Mouse (Mus musculus) heart, embryonic 12.5 days (tissue): ENCODE measurements around the gene Tmem240. TPM values are rescaled to one million over a fixed set of nuclear protein-coding genes. Genes with fewer than 3 reads are reported as not detected.
"Not testable (repeated sequence)": the region's sequence is repeated elsewhere in the genome, so short reads cannot be mapped to it uniquely, and the experiment has no call there.

Experiments used
- ATAC-seq: fragments of 200-750 bp; cut with Nextera tagmentation; 2 replicates; pipeline ENCODE4 v1.8.0; 2017; ENCODE audit warnings: moderate TSS enrichment, moderate library complexity; ENCODE audit not compliant: insufficient number of reproducible peaks, low FRiP score
- H3K27ac ChIP-seq: fragments of 300-500 bp; sonication (generic); 2 replicates; pipeline ENCODE4 v1.5.1; 2016; ENCODE audit warnings: mild to moderate bottlenecking, moderate library complexity; ENCODE audit not compliant: poor library complexity, severe bottlenecking
- H3K27me3 ChIP-seq: fragments of 300-500 bp; sonication (generic); replicated peaks from 2 replicates; pipeline ENCODE4 v1.6.1; 2016; ENCODE audit warnings: mild to moderate bottlenecking, moderate library complexity
- H3K36me3 ChIP-seq: fragments of 300-500 bp; sonication (generic); 2 replicates; pipeline ENCODE4 v1.6.1; 2016; ENCODE audit warnings: mild to moderate bottlenecking, moderate library complexity
- H3K4me1 ChIP-seq: fragments of 300-500 bp; sonication (generic); replicated peaks from 2 replicates; pipeline ENCODE4 v1.6.1; 2016; ENCODE audit warnings: mild to moderate bottlenecking
- H3K4me2 ChIP-seq: fragments of 300-500 bp; sonication (generic); 2 replicates; pipeline ENCODE4 v1.6.1; 2016; ENCODE audit warnings: mild to moderate bottlenecking, moderate library complexity
- H3K4me3 ChIP-seq: fragments of 300-500 bp; sonication (generic); 2 replicates; pipeline ENCODE4 v1.5.1; 2016; ENCODE audit warnings: mild to moderate bottlenecking
- H3K9ac ChIP-seq: fragments of 300-500 bp; sonication (generic); 2 replicates; pipeline ENCODE4 v1.6.1; 2016; ENCODE audit warnings: mild to moderate bottlenecking, moderate library complexity
- H3K9me3 ChIP-seq: fragments of 300-500 bp; sonication (generic); replicated peaks from 2 replicates; pipeline ENCODE4 v1.6.1; 2016; ENCODE audit warnings: mild to moderate bottlenecking, moderate library complexity
- WGBS: fragments of 180-500 bp; shearing (Covaris S2); methylation state at CpG from one replicate; pipeline ENCODE4 v1.1.7; 2016; 5-methylcytosine and 5-hydroxymethylcytosine counted together
- microRNA-seq: library from miRNA; unstranded; fragments of <30 nt; microRNA quantifications from one replicate; pipeline ENCODE4, GENCODE M21; 2017
- polyA plus RNA-seq: library from polyadenylated mRNA; unstranded; fragments of >200 nt; fragmentation: Nextera tagmentation; extraction: Ambion mirVana; gene quantifications from 2 replicates; pipeline ENCODE4 v1.2.1, GENCODE M21; 2016

The Tmem240 gene
- polyA plus RNA-seq, 1 experiment from 2014 or later: 0.63 TPM

- ATAC-seq: no peak
- 72% methylated on average over 10 of the region's 10 CpGs for WGBS
- Histone ChIP-seq H3K36me3 (no peaks in the 10 kb centered on the region), H3K9ac (peak overlapping the region; percentile 60), H3K4me2 (peak overlapping the region; percentile 69), H3K4me3 (peak overlapping the region; percentile 57), H3K27me3 (no peaks in the 10 kb centered on the region), H3K27ac (peak overlapping the region; percentile 75), H3K9me3 (no peaks in the 10 kb centered on the region), H3K4me1 (peaks cover 26% of the 10 kb centered on the region)
These were observed 50.6 kb downstream of the Tmem240 start for GRCm38 (mm10) chr4:155785246-155785645.

GRCm38 (mm10) chr4:155785819-155786218 is 51.2 kb downstream of the Tmem240 start, which contains the start of gene Tmem88b:
Gene Tmem88b, minus strand, starts transcription at chr4:155785874.
- Histone ChIP-seq H3K27ac (peak within 1 kb of the TSS; percentile 75), H3K36me3 (no peaks in the 10 kb centered on the region), H3K9me3 (no peaks in the 10 kb centered on the region), H3K4me1 (peaks cover 23% of the 10 kb centered on the region), H3K9ac (peak within 1 kb of the TSS; percentile 60), H3K4me2 (peak within 1 kb of the TSS; percentile 69), H3K27me3 (0 out of 2 replicates have a peak, but pooled peaks cover 3% of the 10 kb centered on the region), H3K4me3 (peak within 1 kb of the TSS; percentile 57)
- no peak for ATAC-seq
- 37% methylated on average over 5 of the region's 5 CpGs for WGBS

GRCm38 (mm10) chr4:155788300-155788699 is 53.7 kb downstream of the Tmem240 start:
- H3K36me3 ChIP-seq: no peaks in the 10 kb centered on the region
- 66% methylated on average over 3 of the region's 3 CpGs for WGBS
- ATAC-seq: no peak

GRCm38 (mm10) chr4:155788833-155789232 is 54.2 kb downstream of the Tmem240 start:
- H3K27ac ChIP-seq, H3K4me2 ChIP-seq, H3K9me3 ChIP-seq, H3K4me3 ChIP-seq, H3K36me3 ChIP-seq, H3K9ac ChIP-seq, ATAC-seq: not testable (repeated sequence)
- peaks cover 16% of the 10 kb centered on the region for H3K27me3 ChIP-seq
- H3K4me1 ChIP-seq: peaks cover 21% of the 10 kb centered on the region
- 75% methylated on average over 4 of the region's 4 CpGs for WGBS

More at GRCm38 (mm10) chr4:155788300-155788699, 53.7 kb downstream of the Tmem240 start:
- H3K4me2 ChIP-seq: no peak overlapping the region
- peaks cover 16% of the 10 kb centered on the region for H3K27me3 ChIP-seq
- H3K4me3 ChIP-seq: no peak overlapping the region
- no peak overlapping the region for H3K9ac ChIP-seq
- H3K27ac ChIP-seq: no peak overlapping the region
- H3K9me3 ChIP-seq: no peaks in the 10 kb centered on the region
- H3K4me1 ChIP-seq: peaks cover 21% of the 10 kb centered on the region

GRCm38 (mm10) chr4:155790021-155790489 is 55.5 kb downstream of the Tmem240 start, which contains the start of gene Ankrd65:
Gene Ankrd65, plus strand, starts transcription at chr4:155790439.
- Histone ChIP-seq H3K27ac (no peak within 1 kb of the TSS), H3K4me2 (no peak within 1 kb of the TSS), H3K4me1 (peaks cover 14% of the 10 kb centered on the region), H3K9ac (no peak within 1 kb of the TSS), H3K36me3 (no peaks in the 10 kb centered on the region), H3K9me3 (no peaks in the 10 kb centered on the region), H3K4me3 (no peak within 1 kb of the TSS), H3K27me3 (peaks cover 16% of the 10 kb centered on the region)
- 87% methylated on average over 3 of the region's 3 CpGs for WGBS
- ATAC-seq: no peak

Small RNAs within 50 kb of the gene (microRNA-seq; reads per million reads assigned to microRNA genes)
- not detected for gene Gm27743

Other genes with a start within 250 kb of the Tmem240 start
- gene Gnb1, start 243.4 kb upstream of the Tmem240 start, polyA plus RNA-seq: 394 and 400 TPM in 2 replicates
- 52.0 and 52.5 TPM in 2 replicates for gene Nadk, start 172.4 kb upstream of the Tmem240 start, polyA plus RNA-seq
- gene Slc35e2, start 133.4 kb upstream of the Tmem240 start, polyA plus RNA-seq: 8.9 and 9.1 TPM in 2 replicates
- 51.8 and 52.3 TPM in 2 replicates for gene Cdk11b, start 109.9 kb upstream of the Tmem240 start, polyA plus RNA-seq
- not detected in 2 replicates for gene Gm10563, start 89.4 kb upstream of the Tmem240 start, polyA plus RNA-seq
- gene Mmp23, start 81.4 kb upstream of the Tmem240 start, polyA plus RNA-seq: 72.0 and 75.7 TPM in 2 replicates
- 21.7 and 22.4 TPM in 2 replicates for gene Mib2, start 65.6 kb upstream of the Tmem240 start, polyA plus RNA-seq
- gene Fndc10, start 40.5 kb upstream of the Tmem240 start, polyA plus RNA-seq: 5.2 and 5.5 TPM in 2 replicates
- gene Ssu72, start 30.0 kb upstream of the Tmem240 start, polyA plus RNA-seq: 111 and 116 TPM in 2 replicates
- gene Atad3a, start 26.3 kb downstream of the Tmem240 start, polyA plus RNA-seq: 102 and 104 TPM in 2 replicates
- 1.7 TPM in 2 replicates for gene Vwa1, start 39.9 kb downstream of the Tmem240 start, polyA plus RNA-seq
- gene Tmem88b, start 51.1 kb downstream of the Tmem240 start, polyA plus RNA-seq: 7.0 and 7.2 TPM in 2 replicates
- gene Ankrd65, start 55.6 kb downstream of the Tmem240 start, polyA plus RNA-seq: not detected in 2 replicates
- 137 and 151 TPM in 2 replicates for gene Mrpl20, start 68.1 kb downstream of the Tmem240 start, polyA plus RNA-seq
- 137 TPM in 2 replicates for gene Ccnl2, start 77.7 kb downstream of the Tmem240 start, polyA plus RNA-seq
- 128 and 132 TPM in 2 replicates for gene Aurkaip1, start 96.5 kb downstream of the Tmem240 start, polyA plus RNA-seq
- gene Mxra8, start 104.9 kb downstream of the Tmem240 start, polyA plus RNA-seq: 50.2 and 62.4 TPM in 2 replicates
- 9.4 and 10.1 TPM in 2 replicates for gene Dvl1, start 112.6 kb downstream of the Tmem240 start, polyA plus RNA-seq
- 0.13 and 0.19 TPM in 2 replicates for gene Tas1r3, start 128.6 kb downstream of the Tmem240 start, polyA plus RNA-seq
- 9.2 and 10.1 TPM in 2 replicates for gene Cptp, start 134.6 kb downstream of the Tmem240 start, polyA plus RNA-seq
- 37.8 and 38.3 TPM in 2 replicates for gene Ints11, start 134.7 kb downstream of the Tmem240 start, polyA plus RNA-seq
- gene Pusl1, start 157.0 kb downstream of the Tmem240 start, polyA plus RNA-seq: 31.2 and 31.5 TPM in 2 replicates
- gene Acap3, start 157.0 kb downstream of the Tmem240 start, polyA plus RNA-seq: 13.8 and 14.2 TPM in 2 replicates
- gene Ube2j2, start 209.0 kb downstream of the Tmem240 start, polyA plus RNA-seq: 101 and 107 TPM in 2 replicates
- 21.1 and 23.8 TPM in 2 replicates for gene C1qtnf12, start 227.5 kb downstream of the Tmem240 start, polyA plus RNA-seq